Mouse (Mus musculus): ENCODE measurements around the gene Znhit6.

Znhit6 gene

GRCm38 (mm10) chr3:145608320-145608719 lies 32.3 kb downstream of the Znhit6 start:
- DNase-seq, result no peak

DNA sequence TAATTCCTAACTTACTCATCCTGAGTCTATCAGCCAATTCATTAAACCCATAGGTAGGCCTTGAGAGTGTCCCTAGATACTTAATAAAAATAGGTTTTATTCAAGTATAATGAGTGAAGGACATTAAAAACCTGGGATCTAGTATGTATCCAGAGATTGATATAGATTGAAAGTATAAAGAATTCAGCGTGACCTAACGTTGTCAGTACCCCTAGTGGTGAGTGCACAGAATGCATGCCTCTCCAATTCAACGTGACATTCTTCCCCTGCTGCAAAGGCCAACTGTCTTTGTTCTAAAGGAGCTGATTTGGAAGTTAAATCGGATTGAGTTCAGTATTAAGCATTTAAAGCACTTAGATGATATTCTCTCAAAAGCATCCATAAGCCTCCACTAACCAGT lies 36.7 kb downstream of the Znhit6 start:
- DNase-seq, result peak; percentile 69

GRCm38 (mm10) chr3:145613234-145613633 lies 37.2 kb downstream of the Znhit6 start:
- no peak for DNase-seq

GRCm38 (mm10) chr3:145614362-145615115 lies 38.5 kb downstream of the Znhit6 start:
- DNase-seq, result peak; percentile 65

DNA sequence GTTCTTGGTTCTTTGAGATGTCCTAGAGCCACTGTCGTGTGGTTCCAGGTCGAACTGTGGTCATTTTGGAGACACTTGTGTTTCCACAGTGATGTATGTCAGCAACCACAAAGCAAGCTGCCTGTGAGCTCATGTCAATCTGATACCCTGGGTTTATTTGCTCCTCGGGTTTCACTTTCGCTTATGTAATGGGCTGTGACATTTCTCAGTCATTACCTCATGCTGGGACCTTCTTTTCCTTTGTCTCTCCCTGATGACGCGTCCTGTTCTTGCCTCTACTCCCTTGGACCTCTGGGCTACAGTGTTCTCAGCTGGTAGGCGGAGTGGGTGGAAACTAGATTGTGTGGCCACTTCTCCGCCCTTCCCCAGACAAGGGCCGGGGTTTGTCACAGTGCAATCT lies 42.3 kb downstream of the Znhit6 start:
- DNase-seq, result no peak

- no peak for DNase-seq
Measured at GRCm38 (mm10) chr3:145619621-145620365, 43.8 kb downstream of the Znhit6 start.

- DNase-seq, result no peak
Measured at GRCm38 (mm10) chr3:145621209-145621608, 45.2 kb downstream of the Znhit6 start.

- no peak for DNase-seq
Measured at GRCm38 (mm10) chr3:145623047-145623446, 47.0 kb downstream of the Znhit6 start.

DNA sequence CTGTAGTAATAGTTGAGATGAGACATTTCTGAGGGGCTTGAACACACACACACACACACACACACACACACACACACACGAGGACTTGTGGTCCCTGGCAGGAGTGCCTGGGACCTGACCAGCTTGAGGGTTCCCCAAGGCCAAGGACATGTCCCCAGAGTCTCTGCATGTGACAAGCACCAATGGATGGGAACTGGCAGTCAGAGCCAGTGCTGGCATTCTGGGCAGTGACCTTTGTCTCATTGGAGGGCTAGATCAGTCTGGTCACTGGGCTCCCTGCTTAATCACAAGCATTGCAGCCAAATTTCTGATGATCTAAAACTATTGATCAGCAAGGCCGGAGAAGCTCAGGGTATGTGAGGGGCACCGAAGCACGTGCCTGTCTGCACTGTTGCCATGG lies 48.8 kb downstream of the Znhit6 start:
- DNase-seq, result no peak

DNA sequence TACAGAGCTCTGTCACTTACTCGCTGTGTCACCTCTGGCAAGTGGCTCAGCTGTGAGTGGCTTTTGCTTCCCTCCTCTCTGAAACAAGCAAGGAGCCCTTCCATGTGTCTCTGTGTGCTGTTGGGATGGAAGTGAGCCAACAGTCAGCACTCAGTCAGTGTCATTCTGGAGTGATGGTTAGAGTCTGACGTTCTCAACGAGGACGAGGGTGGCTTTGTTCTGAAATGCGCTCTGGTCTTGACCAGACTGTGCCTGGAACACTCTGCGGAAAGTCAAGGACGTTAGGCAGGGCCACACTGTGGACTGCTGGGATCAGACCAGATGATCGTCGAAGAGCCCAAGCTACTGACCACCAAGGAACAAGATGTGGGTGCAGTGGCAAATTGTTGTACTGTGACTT lies 49.5 kb downstream of the Znhit6 start:
- DNase-seq, result no peak

- no peak for DNase-seq
Measured at GRCm38 (mm10) chr3:145626063-145626462, 50.1 kb downstream of the Znhit6 start.

GRCm38 (mm10) chr3:145627830-145628229 lies 51.8 kb downstream of the Znhit6 start:
- peak; percentile 71 for DNase-seq

DNA sequence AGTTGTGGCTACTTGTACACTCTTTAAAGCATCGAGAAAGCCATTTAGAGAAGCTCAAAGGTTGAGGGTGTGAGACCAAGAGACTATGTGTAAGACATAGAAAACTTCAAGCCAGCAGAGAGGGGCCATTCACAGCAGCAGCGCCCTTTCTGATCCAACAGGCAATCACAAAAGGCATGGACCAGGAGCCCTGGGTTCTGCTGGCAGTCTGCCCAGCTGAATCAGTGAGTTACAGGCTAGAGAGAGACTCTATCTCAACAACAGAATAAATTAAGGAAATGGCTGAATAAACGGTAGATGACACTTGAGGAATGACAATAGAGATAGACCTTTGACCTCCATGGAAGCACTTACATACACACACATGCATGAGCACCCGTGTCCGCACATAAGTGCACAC lies 52.6 kb downstream of the Znhit6 start:
- no peak for DNase-seq

- DNase-seq, result no peak
Measured at GRCm38 (mm10) chr3:145632888-145633287, 56.9 kb downstream of the Znhit6 start.

GRCm38 (mm10) chr3:145634002-145634710 lies 58.2 kb downstream of the Znhit6 start:
- no peak for DNase-seq

GRCm38 (mm10) chr3:145640170-145640569 lies 64.2 kb downstream of the Znhit6 start:
- DNase-seq, result no peak

DNA sequence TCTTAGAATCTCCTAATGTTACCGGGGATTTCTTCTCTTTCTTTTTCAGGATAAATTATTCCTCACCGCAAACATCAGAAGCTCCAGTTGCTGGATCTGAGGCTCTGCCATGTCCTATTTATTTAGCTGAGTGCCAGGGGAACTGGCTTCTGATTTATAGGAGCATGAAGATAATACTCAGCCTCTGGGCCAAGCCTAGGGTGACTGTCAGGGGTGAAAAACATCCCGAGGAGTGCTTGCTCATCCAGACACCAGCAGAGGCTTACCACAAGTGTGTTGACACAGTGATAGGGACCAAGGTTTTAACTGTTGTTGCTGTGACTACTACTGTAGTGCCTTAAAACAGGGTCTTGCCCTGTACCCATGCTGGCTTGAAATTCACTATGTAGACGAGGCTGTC lies 64.6 kb downstream of the Znhit6 start:
- DNase-seq, result no peak

DNA sequence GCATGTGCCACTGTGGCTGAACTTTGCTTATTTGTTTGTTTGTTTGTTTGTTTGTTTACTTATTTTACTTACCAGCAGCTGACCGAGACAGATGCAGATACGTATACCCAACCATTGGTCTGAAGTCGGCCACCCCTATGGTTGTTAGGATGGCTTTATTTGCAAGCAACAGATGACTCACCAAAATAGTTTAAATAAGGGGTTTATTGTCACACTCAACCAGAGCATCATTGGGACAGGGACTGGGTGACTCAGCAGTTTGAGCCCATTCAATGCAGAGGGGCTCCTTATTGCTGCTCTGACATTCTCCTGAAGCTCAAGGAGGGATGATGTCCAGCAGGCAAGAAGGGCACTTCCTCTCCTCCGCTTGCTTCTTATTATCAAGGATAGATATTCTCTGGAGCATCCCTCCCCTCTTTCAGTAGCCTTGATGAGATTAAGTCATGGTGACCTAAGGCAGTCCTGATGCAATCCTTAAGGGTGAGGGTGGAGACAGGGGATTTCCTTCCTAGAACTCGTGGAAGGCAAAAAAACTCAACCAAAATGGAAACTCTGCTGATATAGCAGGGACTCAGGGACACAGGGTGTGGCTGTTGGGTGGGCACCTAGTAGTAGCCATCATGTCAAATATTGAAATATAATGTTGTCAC lies 65.2 kb downstream of the Znhit6 start:
- DNase-seq, result no peak

DNA sequence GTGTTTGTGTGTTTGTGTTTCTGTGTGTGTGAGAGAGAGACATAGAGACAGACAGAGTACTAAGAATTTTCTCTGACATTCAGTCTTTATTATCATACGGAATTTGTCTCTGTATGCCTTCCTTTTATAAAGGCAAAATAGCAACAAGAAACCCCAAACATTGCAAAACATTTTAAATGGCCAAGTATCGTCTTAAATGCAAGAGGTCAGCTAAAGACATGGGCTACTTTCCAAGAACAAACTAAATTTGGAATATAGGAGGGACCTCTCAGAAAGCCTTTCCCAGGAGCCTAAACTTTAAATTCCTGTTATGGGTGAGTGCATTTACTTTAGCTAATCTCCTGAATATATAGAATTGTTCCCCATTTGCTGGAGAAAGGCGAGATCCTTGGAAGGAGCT lies 65.9 kb downstream of the Znhit6 start:
- no peak for DNase-seq

GRCm38 (mm10) chr3:145642861-145643260 lies 66.9 kb downstream of the Znhit6 start:
- DNase-seq, result no peak

GRCm38 (mm10) chr3:145645463-145645862 lies 69.5 kb downstream of the Znhit6 start:
- DNase-seq, result no peak

GRCm38 (mm10) chr3:145646009-145646408 lies 70.0 kb downstream of the Znhit6 start:
- peak; percentile 63 for DNase-seq

GRCm38 (mm10) chr3:145646666-145647065 lies 70.7 kb downstream of the Znhit6 start:
- DNase-seq, result no peak

Measured in embryo, embryonic 11 days (tissue).